Mouse (Mus musculus) spleen, postnatal 4 days (tissue): ENCODE results near the gene Fbxo8.

Experiments
- DNase-seq, 2 experiments: peaks; one replicate each; pipeline ENCODE4 v3.0.0; 2022; ENCODE audit warnings: low spot score in 2 of 2

The Fbxo8 gene

DNA sequence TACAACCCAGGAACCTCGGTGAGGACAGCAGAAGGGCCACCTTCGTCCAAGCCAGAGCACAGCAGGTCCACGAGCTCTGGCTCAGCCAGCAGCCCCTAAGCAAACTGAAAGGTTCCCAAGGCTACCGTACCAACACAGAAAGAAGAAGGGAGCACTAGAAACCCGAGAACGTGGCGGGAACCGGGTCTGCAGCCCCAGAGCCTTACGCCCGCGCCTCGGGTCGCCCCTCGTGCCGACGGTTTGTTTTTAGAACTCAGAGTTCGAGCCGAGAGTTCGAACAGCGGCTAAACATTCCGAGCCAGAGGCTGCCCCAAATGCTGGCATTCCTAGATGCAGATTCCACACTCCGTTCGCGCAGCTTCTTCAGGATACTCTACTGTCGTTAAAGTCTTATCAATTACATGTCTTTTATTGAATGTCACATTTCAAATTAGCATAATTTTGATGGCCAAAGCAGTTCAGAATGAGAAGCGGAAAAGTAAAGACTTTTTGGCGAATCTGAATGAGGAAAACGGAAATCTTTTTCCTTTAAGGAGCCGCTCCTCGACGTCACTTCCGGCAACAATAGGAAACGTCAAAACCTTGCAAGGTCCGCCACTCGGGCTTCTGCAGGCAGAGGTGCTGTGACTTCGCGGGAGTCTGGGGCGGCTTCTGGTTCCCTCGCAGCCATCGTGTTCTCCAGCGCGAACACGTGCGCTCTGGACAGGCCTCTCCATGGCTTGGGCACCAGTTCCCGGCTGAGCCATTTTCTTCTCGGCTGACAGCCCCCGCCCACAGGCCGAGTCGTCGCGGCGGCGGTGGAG lies at the start of gene Fbxo8, which contains the start of gene Cep44:
Fbxo8 (plus strand) TSS at position 533 of the 803 bp plus-strand sequence.
Cep44 (minus strand) TSS at position 490 of the 803 bp plus-strand sequence.
- peak; percentile 77 to 87 for DNase-seq

DNA sequence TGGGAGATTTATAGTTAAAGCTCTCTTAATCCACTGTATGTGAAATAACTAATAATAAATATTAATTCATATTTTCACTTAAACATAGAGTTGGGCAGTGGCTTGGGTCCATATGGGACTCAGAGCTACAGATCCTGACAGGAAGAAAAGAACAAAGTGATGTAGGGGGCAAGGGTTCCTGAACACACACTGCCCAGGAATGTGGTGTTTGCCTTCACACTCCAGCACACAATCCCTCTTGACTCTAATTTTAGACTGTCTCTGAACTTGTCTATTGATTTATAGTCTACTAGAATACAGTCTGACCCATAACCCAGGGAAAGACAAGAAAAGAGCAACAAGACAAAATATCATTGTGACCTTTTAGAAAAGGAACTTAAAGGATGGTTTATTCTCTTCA lies 49.0 kb upstream of the Fbxo8 start:
- no peak for DNase-seq

- DNase-seq, result no peak
These were observed 42.5 kb upstream of the Fbxo8 start for GRCm38 (mm10) chr8:56508318-56508951.

DNA sequence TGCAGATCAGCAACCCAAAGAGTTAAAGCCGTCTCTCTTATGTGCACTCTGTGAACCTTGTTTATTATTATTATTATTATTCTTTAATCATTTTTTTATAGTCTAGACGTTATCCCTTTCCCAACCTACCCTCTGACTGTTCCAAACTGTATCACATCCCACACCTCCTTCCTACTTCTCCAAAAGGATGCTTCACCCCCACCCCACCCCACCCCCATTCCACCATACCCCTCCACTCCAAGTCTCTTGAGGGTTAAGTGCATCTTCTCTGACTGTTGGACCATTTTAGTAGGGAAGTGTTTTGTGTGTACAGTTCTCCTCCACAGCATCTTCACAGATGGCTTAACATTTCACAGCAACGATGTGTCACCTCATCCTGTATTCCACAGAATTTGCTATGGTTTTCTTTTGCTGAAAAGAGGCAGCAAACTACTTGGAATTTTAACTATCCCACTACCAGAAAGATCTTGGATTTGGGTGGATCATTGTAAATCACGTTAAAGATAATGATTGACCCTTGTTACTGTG lies 41.9 kb upstream of the Fbxo8 start:
- no peak for DNase-seq

- no peak for DNase-seq
These were observed 32.0 kb upstream of the Fbxo8 start for GRCm38 (mm10) chr8:56518848-56519247.

DNA sequence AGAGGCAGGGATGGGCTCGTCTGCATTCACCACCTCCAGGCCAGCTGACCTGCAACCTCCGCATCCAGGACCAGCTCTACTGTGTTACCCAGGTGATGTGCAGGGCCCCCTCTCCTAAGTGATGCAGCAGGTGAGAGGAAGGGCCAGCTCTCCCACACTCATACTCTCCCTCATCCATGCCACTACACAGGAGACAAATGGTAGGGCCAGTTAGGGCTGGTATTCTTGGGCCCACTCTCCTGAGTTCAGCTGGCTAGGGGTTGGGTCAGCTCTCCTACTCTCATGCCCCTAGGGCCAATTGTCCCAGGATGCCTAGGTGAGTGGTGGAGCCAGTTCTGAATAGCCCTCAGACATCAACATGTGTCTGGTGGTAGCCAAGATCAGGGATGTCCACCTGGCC lies 30.6 kb upstream of the Fbxo8 start:
- DNase-seq, result no peak

DNA sequence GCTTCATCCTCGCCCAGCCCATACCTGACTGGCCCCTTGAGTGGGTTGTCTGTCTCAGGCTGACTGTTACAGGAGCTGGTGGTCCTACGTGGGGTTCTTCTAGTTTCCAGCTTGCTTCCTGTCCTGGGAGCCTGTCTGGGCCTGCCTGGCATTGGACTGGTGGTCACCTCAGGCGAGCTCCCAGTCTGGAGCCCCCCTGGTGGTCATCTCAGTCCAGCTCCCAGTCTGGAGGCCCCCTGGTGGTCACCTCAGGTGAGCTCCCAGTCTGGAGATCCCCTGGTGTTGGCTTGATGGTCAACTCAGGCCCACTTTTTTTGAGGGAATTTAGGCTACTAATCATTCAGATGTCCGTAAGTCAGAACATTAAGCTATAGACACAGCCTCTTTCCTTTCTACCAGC lies 29.8 kb upstream of the Fbxo8 start:
- DNase-seq, result no peak

GRCm38 (mm10) chr8:56528869-56529268 lies 22.0 kb upstream of the Fbxo8 start:
- no peak for DNase-seq

- DNase-seq, result peak; percentile 37 to 83
These were observed 20.5 kb upstream of the Fbxo8 start for GRCm38 (mm10) chr8:56530359-56530758.

DNA sequence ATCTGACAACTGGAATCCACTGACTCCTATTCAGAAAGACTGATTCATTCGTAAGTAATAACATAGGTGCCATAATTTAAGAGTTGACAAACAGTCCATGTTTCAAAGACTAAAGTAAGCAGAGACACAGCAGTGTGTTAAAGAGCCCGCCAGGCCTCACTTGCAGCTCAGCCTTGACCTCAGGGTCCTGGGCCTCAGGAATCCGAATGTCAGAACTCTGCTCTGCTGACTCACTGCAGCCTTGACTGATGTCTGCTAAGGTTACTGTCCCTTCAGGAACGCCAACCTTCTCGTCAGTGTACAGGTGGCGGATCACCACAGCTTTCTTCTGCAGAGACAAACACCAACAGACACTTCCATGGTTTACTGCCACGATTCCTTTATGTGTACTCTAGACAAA lies 10.2 kb upstream of the Fbxo8 start:
- DNase-seq, result no peak

GRCm38 (mm10) chr8:56547866-56548265 lies 3.0 kb upstream of the Fbxo8 start:
- DNase-seq, result no peak

DNA sequence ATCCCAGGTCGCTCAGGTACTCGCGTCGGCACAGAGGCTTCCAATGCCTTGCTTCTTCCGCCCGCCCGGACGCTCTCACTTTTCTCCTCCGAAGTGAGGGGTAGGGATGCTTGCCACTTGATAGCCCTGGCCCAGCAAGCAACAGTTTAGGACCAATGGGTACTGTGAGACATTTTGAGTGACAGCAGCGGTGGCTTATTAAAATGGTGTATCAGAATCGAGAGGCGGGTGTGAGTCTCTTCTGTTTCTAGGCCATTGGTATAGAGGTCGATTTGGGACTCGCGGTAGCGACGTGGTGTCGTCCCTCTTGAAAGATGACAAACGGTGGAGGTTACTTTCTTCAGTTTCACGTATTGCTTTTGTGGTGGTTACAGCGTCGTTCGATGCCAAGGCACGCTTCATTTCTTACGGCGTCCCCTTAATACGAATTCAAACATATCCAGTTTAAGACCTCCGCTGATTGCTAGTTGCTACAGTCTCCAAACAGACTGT lies 517 bp downstream of the Fbxo8 start:
- DNase-seq, result peak; percentile 85 to 88

DNA sequence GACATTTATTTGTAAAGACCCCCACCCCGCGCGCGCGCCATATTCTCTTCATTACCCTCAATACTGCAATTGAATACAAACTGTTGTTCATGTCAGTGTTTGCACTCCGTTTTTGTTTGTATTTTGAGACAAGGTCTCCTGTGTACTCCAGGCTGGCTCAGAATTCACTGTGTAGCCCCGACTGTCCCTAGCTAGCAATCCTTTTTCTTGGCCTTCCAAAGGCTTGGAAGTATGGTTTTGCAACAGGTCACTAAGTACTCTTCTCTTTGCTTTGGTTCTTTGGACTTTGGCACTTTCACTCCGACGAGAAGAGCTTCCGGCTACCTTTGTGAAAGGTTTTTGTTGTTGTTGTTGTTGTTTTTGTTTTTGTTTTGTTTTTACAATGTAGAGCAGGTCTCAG lies 1.2 kb downstream of the Fbxo8 start:
- no peak for DNase-seq

GRCm38 (mm10) chr8:56552551-56553103 lies 1.7 kb downstream of the Fbxo8 start:
- no peak for DNase-seq

GRCm38 (mm10) chr8:56564399-56565047 lies 13.6 kb downstream of the Fbxo8 start:
- DNase-seq, result no peak

DNA sequence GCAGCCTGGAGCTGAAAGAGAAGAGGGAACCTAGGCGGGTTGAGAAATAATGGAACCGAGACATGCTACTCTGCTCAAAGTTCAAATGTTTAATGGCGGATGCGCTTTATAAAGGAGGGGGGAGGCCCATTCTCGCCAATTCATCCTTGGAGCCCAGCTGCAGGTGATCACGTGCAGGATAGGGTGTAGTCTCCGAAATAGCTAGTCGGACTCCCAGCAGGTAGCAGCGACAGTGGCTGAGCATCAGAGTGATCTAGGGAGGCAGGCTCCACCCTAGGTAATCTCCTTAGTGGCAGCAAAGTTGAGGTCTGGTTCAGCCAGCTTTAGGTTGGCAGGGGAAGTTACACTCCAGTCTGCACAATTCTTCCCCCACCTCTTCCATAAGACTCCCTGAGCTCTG lies 16.0 kb downstream of the Fbxo8 start:
- no peak for DNase-seq

- DNase-seq, result peak in 1 of 2 experiments; percentile 74
These were observed 30.0 kb downstream of the Fbxo8 start for GRCm38 (mm10) chr8:56580918-56581317.

- no peak for DNase-seq
These were observed 32.0 kb downstream of the Fbxo8 start for GRCm38 (mm10) chr8:56582841-56583240.

DNA sequence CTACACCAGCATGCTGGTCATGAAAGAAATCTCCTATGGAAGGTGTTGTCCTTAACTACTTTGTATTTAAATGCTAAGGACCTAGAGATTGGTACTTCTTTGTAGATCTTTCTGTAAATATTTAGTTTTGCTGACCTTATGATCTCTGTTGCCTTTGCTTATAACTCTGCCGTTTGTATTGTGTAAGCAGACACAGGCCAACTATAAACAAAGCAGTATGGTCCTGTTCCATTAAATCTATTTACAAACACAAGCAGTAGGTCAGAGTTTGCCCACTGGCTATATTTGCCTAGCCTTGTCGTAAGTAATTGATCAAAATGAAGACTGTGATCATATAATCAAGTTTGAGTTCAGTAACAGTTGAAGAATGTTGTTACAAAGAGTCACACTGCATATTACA lies 38.1 kb downstream of the Fbxo8 start:
- no peak for DNase-seq

DNA sequence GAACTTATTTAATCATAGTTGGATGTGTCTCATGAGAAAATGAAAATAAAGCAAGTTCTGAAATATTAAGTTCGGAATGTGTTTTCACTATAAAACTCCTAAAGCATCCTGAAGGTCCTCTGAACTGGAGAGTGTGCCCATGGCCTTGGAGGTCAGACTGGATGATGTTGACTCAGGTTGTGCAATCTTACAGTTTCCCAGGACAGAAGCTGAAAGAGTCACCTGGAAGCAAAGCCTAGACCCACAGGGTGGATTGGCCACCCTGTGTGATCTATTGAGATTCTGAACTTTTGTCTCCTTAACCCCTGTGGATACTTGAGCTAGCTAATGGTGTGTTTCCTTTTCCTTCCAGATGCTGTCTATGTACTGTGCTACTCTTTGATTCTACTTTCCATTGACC lies 40.2 kb downstream of the Fbxo8 start:
- DNase-seq, result no peak

DNA sequence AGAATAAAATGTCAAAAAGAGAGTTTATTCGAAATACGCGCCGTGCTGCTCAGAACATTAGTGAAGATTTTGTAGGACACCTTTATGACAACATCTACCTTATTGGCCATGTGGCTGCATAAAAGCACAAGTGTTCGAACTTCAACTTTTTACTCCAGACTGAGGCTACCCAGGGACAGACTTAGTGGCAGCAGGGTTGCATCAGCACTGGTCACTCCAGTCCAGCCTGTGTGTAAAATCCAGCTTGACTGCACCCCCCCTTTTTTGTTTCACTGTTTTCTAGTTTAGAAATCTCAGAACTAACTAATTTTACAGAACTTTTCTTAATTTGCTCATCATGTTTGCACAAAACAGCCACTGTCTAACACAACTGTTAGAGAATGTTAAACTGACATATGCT lies 40.6 kb downstream of the Fbxo8 start:
- DNase-seq, result no peak

- no peak for DNase-seq
These were observed 55.6 kb downstream of the Fbxo8 start for GRCm38 (mm10) chr8:56606481-56606880.
